Mouse (Mus musculus): Measurements from ENCODE around the gene Gpatch3. TPM values are rescaled to one million over a fixed set of nuclear protein-coding genes. Genes with fewer than 3 reads are reported as not detected.
A peak's percentile ranks its signal among the peaks of the same experiment; 100 is the strongest.

Gpatch3 gene
- polyA plus RNA-seq, 1 experiment = 4.9 TPM

DNA sequence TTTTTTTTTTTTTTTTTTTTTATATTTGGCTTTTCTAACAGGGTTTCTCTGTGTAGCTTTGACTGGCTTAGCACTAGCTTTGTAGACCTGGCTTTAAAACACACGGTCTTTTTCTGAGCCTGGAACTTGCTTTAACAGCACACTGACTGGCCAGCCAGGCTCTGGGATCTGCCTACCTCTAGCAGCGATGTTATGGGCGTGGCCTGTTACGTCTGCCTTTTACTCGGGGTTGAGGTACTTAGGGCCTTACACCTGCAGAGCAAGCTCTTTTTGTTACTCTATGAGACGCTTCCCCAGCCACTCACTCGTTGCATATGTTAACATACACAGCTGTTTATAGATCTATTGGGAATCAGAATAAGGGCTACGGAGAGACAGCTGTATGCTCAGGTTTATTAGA is 7.3 kb upstream of the Gpatch3 start:
- TF ChIP-seq CTCF (IDR thresholded peaks at IDR 0.05; ENCODE audit: control insufficient read depth, insufficient read depth, insufficient replicate concordance, low read depth, low read length) (no peak), POLR2A (IDR thresholded peaks at IDR 0.05; ENCODE audit: control insufficient read depth, low read depth, low read length) (no peak)

DNA sequence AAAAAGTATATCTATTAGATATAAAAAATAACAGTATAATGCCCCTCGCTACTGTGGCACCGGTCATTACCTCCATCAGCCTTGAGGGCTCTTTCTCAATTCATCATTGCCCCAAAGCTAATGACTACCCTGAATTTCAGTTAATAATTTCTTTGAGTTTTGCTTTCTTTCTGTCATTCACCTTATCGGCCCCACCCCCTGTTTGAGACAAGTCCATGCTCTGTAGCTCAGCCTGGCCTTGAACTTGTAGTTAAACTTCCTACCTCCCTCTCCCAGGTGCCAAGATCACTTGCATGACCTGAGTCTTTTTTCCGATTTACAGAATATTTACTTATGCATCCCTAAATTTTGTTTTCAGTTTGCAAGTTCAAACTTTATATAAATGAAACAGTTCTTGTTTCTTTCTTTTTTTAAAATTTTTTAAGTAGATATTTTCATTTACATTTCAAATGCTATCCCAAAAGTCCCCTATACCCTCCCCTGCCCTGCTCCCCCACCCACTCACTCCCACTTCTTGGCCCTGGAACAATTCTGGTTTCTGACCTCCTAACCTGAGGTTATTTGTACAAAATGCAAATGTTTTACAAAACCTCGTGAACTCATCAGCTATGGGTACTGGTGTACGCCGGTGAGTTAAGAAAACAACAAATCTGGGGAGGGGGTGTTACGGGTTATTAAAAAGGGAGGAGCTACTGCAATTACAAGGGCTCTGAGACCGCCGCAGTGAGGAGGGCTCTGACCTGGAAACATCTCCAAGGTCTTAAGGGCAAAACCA is 5.1 kb upstream of the Gpatch3 start:
- Histone ChIP-seq H3K36me3 (ENCODE audit: control insufficient read depth, insufficient read depth, low read length) (no peaks in the 10 kb centered on the region), H3K4me1 (ENCODE audit: control insufficient read depth, insufficient read depth, low read length) (peaks cover 10% of the 10 kb centered on the region), H3K27me3 (ENCODE audit: control insufficient read depth, insufficient read depth, low read length) (no peaks in the 10 kb centered on the region), H3K4me3 (ENCODE audit: control insufficient read depth, low read depth, low read length) (peak overlapping the region; percentile 53), H3K27ac (ENCODE audit: control insufficient read depth, insufficient read depth, low read depth, low read length) (peak overlapping the region; percentile 27)
- TF ChIP-seq POLR2A (IDR thresholded peaks at IDR 0.05; ENCODE audit: control insufficient read depth, low read depth, low read length) = no peak
- TF ChIP-seq CTCF (IDR thresholded peaks at IDR 0.05; ENCODE audit: control insufficient read depth, insufficient read depth, insufficient replicate concordance, low read depth, low read length) = no peak

More for the DNA sequence above, 7.3 kb upstream of the Gpatch3 start:
- Histone ChIP-seq H3K4me1 (ENCODE audit: control insufficient read depth, insufficient read depth, low read length) (peaks cover 7% of the 10 kb centered on the region), H3K27me3 (ENCODE audit: control insufficient read depth, insufficient read depth, low read length) (no peaks in the 10 kb centered on the region), H3K27ac (ENCODE audit: control insufficient read depth, insufficient read depth, low read depth, low read length) (no peak overlapping the region), H3K36me3 (ENCODE audit: control insufficient read depth, insufficient read depth, low read length) (no peaks in the 10 kb centered on the region), H3K4me3 (ENCODE audit: control insufficient read depth, low read depth, low read length) (no peak overlapping the region)

DNA sequence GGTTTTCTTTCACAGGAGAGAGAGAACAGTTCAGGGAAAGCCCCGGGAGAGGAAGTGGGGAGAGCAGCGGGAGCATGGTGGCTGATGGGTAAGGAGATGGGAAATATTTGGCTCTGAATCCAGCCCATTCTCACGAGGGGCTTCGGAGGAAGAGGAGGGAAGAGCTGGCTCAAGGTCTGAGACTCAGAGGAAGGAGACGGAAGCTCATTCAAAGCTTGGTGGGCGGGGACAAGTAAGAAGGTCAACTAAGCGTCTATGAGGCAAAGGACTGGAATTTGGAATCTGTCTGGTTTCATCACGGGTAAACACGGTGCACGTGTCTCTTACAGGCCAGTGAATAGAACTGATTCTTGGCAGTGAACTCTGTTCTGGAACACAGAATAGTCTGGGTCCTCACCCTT is 4.5 kb upstream of the Gpatch3 start:
- TF ChIP-seq CTCF (IDR thresholded peaks at IDR 0.05; ENCODE audit: control insufficient read depth, insufficient read depth, insufficient replicate concordance, low read depth, low read length) (no peak), POLR2A (IDR thresholded peaks at IDR 0.05; ENCODE audit: control insufficient read depth, low read depth, low read length) (no peak)
- peak overlapping the region; percentile 53 for H3K4me3 ChIP-seq (ENCODE audit: control insufficient read depth, low read depth, low read length)
- H3K4me1 ChIP-seq (ENCODE audit: control insufficient read depth, insufficient read depth, low read length) = peaks cover 10% of the 10 kb centered on the region
- H3K36me3 ChIP-seq (ENCODE audit: control insufficient read depth, insufficient read depth, low read length) = no peaks in the 10 kb centered on the region
- no peaks in the 10 kb centered on the region for H3K27me3 ChIP-seq (ENCODE audit: control insufficient read depth, insufficient read depth, low read length)
- H3K27ac ChIP-seq (ENCODE audit: control insufficient read depth, insufficient read depth, low read depth, low read length) = peak overlapping the region; percentile 27

DNA sequence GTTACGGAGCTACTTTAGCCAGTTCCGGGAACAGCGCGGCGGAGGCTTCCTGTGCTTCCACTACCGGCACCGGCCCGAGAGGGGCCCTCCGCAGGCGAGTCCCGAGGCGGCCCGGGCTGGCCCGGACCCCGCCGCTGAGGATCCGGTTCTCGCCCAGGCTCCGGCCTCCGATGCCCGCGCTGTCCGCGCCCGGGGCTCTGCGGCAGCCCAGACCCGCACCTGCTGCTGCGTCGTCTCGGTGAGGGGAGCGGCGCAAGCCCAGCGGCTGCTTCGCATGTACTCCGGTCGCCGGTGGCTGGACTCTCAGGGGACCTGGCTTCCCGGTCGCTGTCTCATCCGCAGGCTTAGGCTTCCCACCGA is 278 bp downstream of the Gpatch3 start:
- Histone ChIP-seq H3K4me1 (ENCODE audit: control insufficient read depth, insufficient read depth, low read length) (peaks cover 12% of the 10 kb centered on the region), H3K4me3 (ENCODE audit: control insufficient read depth, low read depth, low read length) (peak overlapping the region; percentile 90), H3K27ac (ENCODE audit: control insufficient read depth, insufficient read depth, low read depth, low read length) (peak overlapping the region; percentile 91), H3K27me3 (ENCODE audit: control insufficient read depth, insufficient read depth, low read length) (no peaks in the 10 kb centered on the region), H3K36me3 (ENCODE audit: control insufficient read depth, insufficient read depth, low read length) (peaks cover 4% of the 10 kb centered on the region; the same call in 1 of the 2 replicates)
- TF ChIP-seq POLR2A (IDR thresholded peaks at IDR 0.05; ENCODE audit: control insufficient read depth, low read depth, low read length) = no peak

DNA sequence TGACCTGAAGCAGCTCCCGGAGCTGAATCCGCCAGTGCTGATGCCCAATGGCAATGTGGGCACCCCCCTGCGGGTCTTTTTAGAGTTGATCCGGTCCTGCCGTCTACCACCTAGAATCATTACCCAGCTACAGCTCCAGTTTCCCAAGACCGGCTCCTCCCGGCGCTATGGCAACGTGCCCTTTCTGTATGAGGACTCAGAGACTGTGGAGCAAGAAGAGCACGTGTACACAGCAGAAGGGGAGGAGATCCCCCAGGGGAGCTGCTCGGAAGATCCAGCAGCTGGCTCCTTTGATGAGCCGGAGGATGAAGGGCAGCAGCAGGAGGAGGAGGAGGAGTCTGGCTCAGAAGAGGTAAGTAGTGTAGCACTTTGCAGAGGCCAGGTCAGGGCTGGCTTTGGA is 3.4 kb downstream of the Gpatch3 start:
- Histone ChIP-seq H3K4me1 (ENCODE audit: control insufficient read depth, insufficient read depth, low read length) (peaks cover 3% of the 10 kb centered on the region), H3K27ac (ENCODE audit: control insufficient read depth, insufficient read depth, low read depth, low read length) (no peak overlapping the region), H3K4me3 (ENCODE audit: control insufficient read depth, low read depth, low read length) (no peak overlapping the region), H3K36me3 (ENCODE audit: control insufficient read depth, insufficient read depth, low read length) (peaks cover 4% of the 10 kb centered on the region; the same call in 1 of the 2 replicates), H3K27me3 (ENCODE audit: control insufficient read depth, insufficient read depth, low read length) (no peaks in the 10 kb centered on the region)
- TF ChIP-seq POLR2A (IDR thresholded peaks at IDR 0.05; ENCODE audit: control insufficient read depth, low read depth, low read length) (no peak), CTCF (IDR thresholded peaks at IDR 0.05; ENCODE audit: control insufficient read depth, insufficient read depth, insufficient replicate concordance, low read depth, low read length) (no peak)

DNA sequence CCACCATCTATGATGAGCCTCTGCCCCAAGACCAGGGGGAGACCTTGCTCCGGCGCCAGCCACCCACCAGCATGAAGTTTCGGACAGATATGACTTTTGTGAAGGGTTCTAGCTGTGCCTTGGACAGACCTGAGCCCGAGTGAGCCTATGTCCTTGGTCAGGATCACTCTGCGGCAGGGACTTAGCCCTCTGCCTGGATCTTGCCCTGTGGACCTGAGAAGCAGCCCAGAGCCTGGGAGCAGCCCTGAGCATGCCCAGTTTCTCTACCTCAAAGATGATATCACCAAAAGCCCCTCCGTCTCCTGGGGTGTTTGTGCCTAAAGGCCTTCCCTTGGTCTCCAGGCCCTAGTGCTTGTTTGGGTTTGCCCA is 9.1 kb downstream of the Gpatch3 start:
- peak overlapping the region; percentile 99 for H3K4me3 ChIP-seq (ENCODE audit: control insufficient read depth, low read depth, low read length)
- TF ChIP-seq POLR2A (IDR thresholded peaks at IDR 0.05; ENCODE audit: control insufficient read depth, low read depth, low read length) (no peak), CTCF (IDR thresholded peaks at IDR 0.05; ENCODE audit: control insufficient read depth, insufficient read depth, insufficient replicate concordance, low read depth, low read length) (no peak)
- H3K36me3 ChIP-seq (ENCODE audit: control insufficient read depth, insufficient read depth, low read length) = peaks cover 5% of the 10 kb centered on the region
- H3K4me1 ChIP-seq (ENCODE audit: control insufficient read depth, insufficient read depth, low read length) = peaks cover 8% of the 10 kb centered on the region
- H3K27ac ChIP-seq (ENCODE audit: control insufficient read depth, insufficient read depth, low read depth, low read length) = peak overlapping the region; percentile 91
- no peaks in the 10 kb centered on the region for H3K27me3 ChIP-seq (ENCODE audit: control insufficient read depth, insufficient read depth, low read length)

DNA sequence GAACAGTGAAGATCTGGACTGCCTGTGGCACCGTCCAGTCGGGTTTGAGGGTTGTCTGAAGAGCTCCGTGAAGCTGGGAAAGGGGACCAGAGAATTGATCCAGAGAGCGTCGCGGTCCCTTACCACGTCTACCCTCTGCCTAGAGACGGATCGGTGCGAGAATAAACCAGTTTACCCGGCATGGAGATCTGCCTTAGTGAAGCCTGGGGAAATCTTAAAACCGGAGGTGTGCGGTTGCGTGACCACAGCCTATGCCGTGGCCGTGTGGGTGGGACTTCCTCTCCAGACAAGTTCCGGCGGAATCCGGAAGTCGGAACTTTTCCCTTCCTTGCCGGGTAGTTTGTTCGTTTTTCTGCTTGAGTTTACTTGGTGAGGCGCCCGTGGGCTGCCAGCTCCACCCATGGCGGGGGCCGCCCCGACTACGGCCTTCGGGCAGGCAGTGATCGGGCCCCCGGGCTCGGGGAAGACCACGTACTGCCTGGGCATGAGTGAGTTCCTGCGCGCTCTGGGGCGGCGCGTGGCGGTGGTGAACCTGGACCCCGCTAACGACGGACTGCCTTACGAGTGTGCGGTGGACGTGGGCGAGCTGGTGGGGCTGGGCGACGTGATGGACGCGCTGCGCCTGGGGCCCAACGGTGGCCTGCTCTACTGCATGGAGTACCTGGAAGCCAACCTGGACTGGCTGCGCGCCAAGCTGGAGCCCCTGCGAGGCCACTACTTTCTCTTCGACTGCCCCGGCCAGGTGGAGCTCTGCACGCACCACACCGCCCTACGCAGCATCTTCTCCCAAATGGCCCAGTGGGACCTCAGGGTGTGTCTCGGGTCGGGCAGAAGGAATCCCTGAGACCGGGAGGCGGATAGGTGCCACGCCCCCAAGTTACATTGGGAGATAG is 9.8 kb downstream of the Gpatch3 start, which contains the start of gene Gpn2:
Gene Gpn2 (plus strand): TSS at position 304 of the 893 bp plus-strand sequence.
- TF ChIP-seq CTCF (IDR thresholded peaks at IDR 0.05; ENCODE audit: control insufficient read depth, insufficient read depth, insufficient replicate concordance, low read depth, low read length) (no peak), POLR2A (IDR thresholded peaks at IDR 0.05; ENCODE audit: control insufficient read depth, low read depth, low read length) (peak; percentile 67)
- no peaks in the 10 kb centered on the region for H3K27me3 ChIP-seq (ENCODE audit: control insufficient read depth, insufficient read depth, low read length)
- peak within 1 kb of the TSS; percentile 99 for H3K4me3 ChIP-seq (ENCODE audit: control insufficient read depth, low read depth, low read length)
- H3K36me3 ChIP-seq (ENCODE audit: control insufficient read depth, insufficient read depth, low read length) = peaks cover 4% of the 10 kb centered on the region
- peaks cover 8% of the 10 kb centered on the region for H3K4me1 ChIP-seq (ENCODE audit: control insufficient read depth, insufficient read depth, low read length)
- H3K27ac ChIP-seq (ENCODE audit: control insufficient read depth, insufficient read depth, low read depth, low read length) = peak within 1 kb of the TSS; percentile 94

Measured in testis, adult 2 months (tissue).